Mouse (Mus musculus) embryo, embryonic 9.5 days (tissue): ENCODE results near the gene Xpo5.

Experiments
- DNase-seq: peaks from one replicate; pipeline ENCODE4 v3.0.0-alpha.2; 2017; ENCODE audit errors: extremely low spot score

Xpo5 gene

GRCm38 (mm10) chr17:46285407-46285806 lies 82.8 kb downstream of the Xpo5 start:
- DNase-seq: no peak

- DNase-seq: peak; percentile 27
Measured at GRCm38 (mm10) chr17:46287678-46288095, 85.1 kb downstream of the Xpo5 start.
